Mouse (Mus musculus): ENCODE data around the gene Bbs5. TPM values are rescaled to one million over a fixed set of nuclear protein-coding genes. Genes with fewer than 3 reads are reported as not detected.
A peak's percentile ranks its signal among the peaks of the same experiment; 100 is the strongest.
"Not testable (repeated sequence)": the region's sequence is repeated elsewhere in the genome, so short reads cannot be mapped to it uniquely, and the experiment has no call there.

Bbs5 gene
- polyA plus RNA-seq, 1 experiment from 2014 or later, result 21.2 TPM

- 94% methylated on average over 6 of the region's 6 CpGs for WGBS
- Histone ChIP-seq H3K9ac (replicated peaks; ENCODE audit: low read length) (no peak overlapping the region), H3K4me3 (replicated peaks; ENCODE audit: low read depth, low read length) (no peak overlapping the region), H3K27ac (replicated peaks; ENCODE audit: low read depth, low read length) (no peak overlapping the region), H3K4me1 (ENCODE audit: control insufficient read depth, insufficient read depth, low read length) (no peaks in the 10 kb centered on the region), H3K36me3 (ENCODE audit: control insufficient read depth, insufficient read depth, low read length) (no peaks in the 10 kb centered on the region), H3K9me3 (ENCODE audit: control insufficient read depth, low read length) (no peaks in the 10 kb centered on the region), H3K4me2 (ENCODE audit: low read length) (no peak overlapping the region), H3K27me3 (ENCODE audit: control insufficient read depth, insufficient read depth, low read length) (no peaks in the 10 kb centered on the region; the same call in 1 of the 2 replicates)
- ATAC-seq (ENCODE audit: low FRiP score, low TSS enrichment) (no peak), DNase-seq (no peak)
Measured at GRCm38 (mm10) chr2:69629914-69630313, 17.1 kb upstream of the Bbs5 start.

- Histone ChIP-seq H3K4me2 (ENCODE audit: low read length) (no peak overlapping the region), H3K4me1 (ENCODE audit: control insufficient read depth, insufficient read depth, low read length) (no peaks in the 10 kb centered on the region), H3K9me3 (ENCODE audit: control insufficient read depth, low read length) (no peaks in the 10 kb centered on the region), H3K27ac (replicated peaks; ENCODE audit: low read depth, low read length) (no peak overlapping the region), H3K4me3 (replicated peaks; ENCODE audit: low read depth, low read length) (no peak overlapping the region), H3K9ac (replicated peaks; ENCODE audit: low read length) (no peak overlapping the region), H3K27me3 (ENCODE audit: control insufficient read depth, insufficient read depth, low read length) (no peaks in the 10 kb centered on the region; the same call in 1 of the 2 replicates), H3K36me3 (ENCODE audit: control insufficient read depth, insufficient read depth, low read length) (no peaks in the 10 kb centered on the region)
- ATAC-seq (ENCODE audit: low FRiP score, low TSS enrichment), result no peak
- WGBS, result 97% methylated on average over 5 of the region's 5 CpGs
- no peak for DNase-seq
Measured at GRCm38 (mm10) chr2:69630792-69631191, 16.2 kb upstream of the Bbs5 start.

GRCm38 (mm10) chr2:69631449-69631848 lies 15.5 kb upstream of the Bbs5 start:
- Histone ChIP-seq H3K4me3 (replicated peaks; ENCODE audit: low read depth, low read length) (no peak overlapping the region), H3K27me3 (ENCODE audit: control insufficient read depth, insufficient read depth, low read length) (no peaks in the 10 kb centered on the region; the same call in 1 of the 2 replicates), H3K9ac (replicated peaks; ENCODE audit: low read length) (no peak overlapping the region), H3K27ac (replicated peaks; ENCODE audit: low read depth, low read length) (no peak overlapping the region), H3K4me1 (ENCODE audit: control insufficient read depth, insufficient read depth, low read length) (no peaks in the 10 kb centered on the region), H3K36me3 (ENCODE audit: control insufficient read depth, insufficient read depth, low read length) (no peaks in the 10 kb centered on the region), H3K9me3 (ENCODE audit: control insufficient read depth, low read length) (no peaks in the 10 kb centered on the region), H3K4me2 (ENCODE audit: low read length) (no peak overlapping the region)
- WGBS, result 93% methylated on average over 2 of the region's 2 CpGs
- peak; percentile 23 for DNase-seq
- no peak for ATAC-seq (ENCODE audit: low FRiP score, low TSS enrichment)

DNA sequence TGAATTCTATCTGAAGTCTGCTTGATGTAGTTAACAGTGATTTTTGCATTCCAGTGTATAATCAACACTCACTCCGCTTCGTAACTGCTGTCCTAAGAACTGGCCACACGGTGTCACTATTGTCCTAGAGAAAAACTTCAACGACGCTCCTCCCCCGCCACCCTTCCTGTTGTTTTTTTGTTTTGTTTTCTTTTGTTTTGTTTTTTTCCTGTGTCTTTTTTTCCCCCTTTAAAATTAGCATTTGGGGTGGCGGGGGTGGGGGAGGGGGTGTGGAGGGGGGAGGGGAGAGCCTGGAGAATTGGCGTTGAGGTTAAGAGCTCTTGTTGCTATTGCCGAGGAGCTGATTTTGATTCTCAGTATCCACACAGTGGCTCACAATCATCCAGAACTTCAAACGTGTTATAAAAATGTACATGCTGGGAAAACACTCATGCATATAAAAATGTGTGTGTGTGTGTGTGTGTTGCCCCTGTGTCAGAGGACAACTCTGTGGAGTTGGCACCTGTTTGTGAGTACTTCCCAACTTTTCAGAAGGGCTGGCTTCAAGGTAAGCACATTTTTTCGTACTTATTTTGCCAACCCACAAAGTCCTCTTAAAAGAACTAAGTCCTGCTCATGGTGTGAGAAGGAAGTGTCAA lies 11.8 kb upstream of the Bbs5 start:
- WGBS, result 11% methylated on average over 11 of the region's 11 CpGs
- DNase-seq, result peak; percentile 87
- H3K9ac ChIP-seq (replicated peaks; ENCODE audit: low read length), result no peak overlapping the region
- H3K9me3 ChIP-seq (ENCODE audit: control insufficient read depth, low read length), result no peaks in the 10 kb centered on the region
- no peak overlapping the region for H3K27ac ChIP-seq (replicated peaks; ENCODE audit: low read depth, low read length)
- H3K4me2 ChIP-seq (ENCODE audit: low read length), result peak overlapping the region; percentile 43
- H3K36me3 ChIP-seq (ENCODE audit: control insufficient read depth, insufficient read depth, low read length), result no peaks in the 10 kb centered on the region
- H3K4me3 ChIP-seq (replicated peaks; ENCODE audit: low read depth, low read length), result peak overlapping the region; percentile 20
- H3K27me3 ChIP-seq (ENCODE audit: control insufficient read depth, insufficient read depth, low read length), result no peaks in the 10 kb centered on the region; the same call in 1 of the 2 replicates
- no peaks in the 10 kb centered on the region for H3K4me1 ChIP-seq (ENCODE audit: control insufficient read depth, insufficient read depth, low read length)
- ATAC-seq (ENCODE audit: low FRiP score, low TSS enrichment), result peak; percentile 50; the same call in 1 of the 2 replicates

DNA sequence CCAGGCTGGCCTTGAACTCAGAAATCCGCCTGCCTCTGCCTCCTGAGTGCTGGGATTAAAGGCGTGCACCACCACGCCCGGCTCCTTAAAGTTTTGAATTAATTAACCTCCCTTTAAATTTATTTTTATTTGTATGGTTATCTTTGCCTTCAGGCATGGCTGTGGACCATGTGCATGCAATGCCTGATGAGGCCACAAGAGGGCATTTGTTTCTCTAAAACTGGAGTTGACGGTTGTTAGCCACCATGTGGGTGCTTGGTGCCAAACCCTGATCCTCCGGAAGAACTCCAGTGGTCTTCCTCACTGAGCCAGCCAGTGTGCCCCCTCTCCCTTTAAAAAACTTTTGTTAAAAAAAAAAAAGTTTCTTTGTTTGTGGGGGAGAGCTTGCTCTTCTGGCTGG lies 11.2 kb upstream of the Bbs5 start:
- no peak overlapping the region for H3K4me3 ChIP-seq (replicated peaks; ENCODE audit: low read depth, low read length)
- no peak for ATAC-seq (ENCODE audit: low FRiP score, low TSS enrichment)
- H3K4me2 ChIP-seq (ENCODE audit: low read length), result no peak overlapping the region
- 69% methylated on average over 6 of the region's 6 CpGs for WGBS
- H3K9me3 ChIP-seq (ENCODE audit: control insufficient read depth, low read length), result no peaks in the 10 kb centered on the region
- H3K27me3 ChIP-seq (ENCODE audit: control insufficient read depth, insufficient read depth, low read length), result no peaks in the 10 kb centered on the region; the same call in 1 of the 2 replicates
- H3K9ac ChIP-seq (replicated peaks; ENCODE audit: low read length), result no peak overlapping the region
- H3K4me1 ChIP-seq (ENCODE audit: control insufficient read depth, insufficient read depth, low read length), result no peaks in the 10 kb centered on the region
- peak; percentile 42 for DNase-seq
- H3K27ac ChIP-seq (replicated peaks; ENCODE audit: low read depth, low read length), result no peak overlapping the region
- no peaks in the 10 kb centered on the region for H3K36me3 ChIP-seq (ENCODE audit: control insufficient read depth, insufficient read depth, low read length)

GRCm38 (mm10) chr2:69637989-69638388 lies 9.0 kb upstream of the Bbs5 start:
- H3K4me3 ChIP-seq (replicated peaks; ENCODE audit: low read depth, low read length); DNase-seq: not testable (repeated sequence)

GRCm38 (mm10) chr2:69640100-69640499 lies 6.9 kb upstream of the Bbs5 start:
- Histone ChIP-seq H3K4me2 (ENCODE audit: low read length) (peak overlapping the region; percentile 16; the same call in 1 of the 2 replicates), H3K9me3 (ENCODE audit: control insufficient read depth, low read length) (no peaks in the 10 kb centered on the region)
- ATAC-seq (ENCODE audit: low FRiP score, low TSS enrichment), result no peak

More at GRCm38 (mm10) chr2:69637989-69638388, 9.0 kb upstream of the Bbs5 start:
- not testable (repeated sequence) for H3K36me3 ChIP-seq (ENCODE audit: control insufficient read depth, insufficient read depth, low read length); H3K9me3 ChIP-seq (ENCODE audit: control insufficient read depth, low read length); H3K9ac ChIP-seq (replicated peaks; ENCODE audit: low read length); H3K27ac ChIP-seq (replicated peaks; ENCODE audit: low read depth, low read length); H3K4me2 ChIP-seq (ENCODE audit: low read length); H3K4me1 ChIP-seq (ENCODE audit: control insufficient read depth, insufficient read depth, low read length); ATAC-seq (ENCODE audit: low FRiP score, low TSS enrichment); H3K27me3 ChIP-seq (ENCODE audit: control insufficient read depth, insufficient read depth, low read length)
- 84% methylated on average over 7 of the region's 7 CpGs for WGBS

DNA sequence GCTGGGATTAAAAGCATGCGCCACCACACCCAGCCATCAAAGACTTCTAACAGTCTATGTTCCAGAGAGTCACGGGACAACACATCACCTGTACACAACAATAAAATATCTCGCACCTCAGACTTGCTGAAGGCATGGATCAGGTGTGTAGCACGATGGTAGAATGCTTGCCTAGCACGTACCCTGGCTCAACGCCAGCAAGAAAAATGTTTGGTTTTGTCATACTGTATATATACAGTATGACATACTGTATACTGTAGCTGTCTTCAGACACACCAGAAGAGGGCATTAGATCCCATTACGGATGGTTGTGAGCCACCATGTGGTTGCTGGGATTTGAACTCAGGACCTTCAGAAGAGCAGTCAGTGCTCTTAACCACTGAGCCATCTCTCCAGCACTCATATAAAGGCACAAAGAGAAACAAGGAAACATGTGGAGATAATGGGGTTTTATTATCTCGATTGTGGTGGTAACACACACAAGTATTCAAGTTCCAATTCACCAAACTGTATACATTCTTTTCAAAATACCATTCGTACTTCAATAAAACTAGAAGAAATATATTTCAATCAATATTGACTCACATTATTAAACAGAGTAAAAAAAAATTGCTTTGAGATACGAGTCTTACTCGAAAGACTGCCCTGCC lies 1.9 kb upstream of the Bbs5 start:
- Histone ChIP-seq H3K4me1 (ENCODE audit: control insufficient read depth, insufficient read depth, low read length) (0 out of 2 replicates have a peak, but pooled peaks cover 6% of the 10 kb centered on the region), H3K4me3 (replicated peaks; ENCODE audit: low read depth, low read length) (no peak overlapping the region), H3K27ac (replicated peaks; ENCODE audit: low read depth, low read length) (no peak overlapping the region), H3K36me3 (ENCODE audit: control insufficient read depth, insufficient read depth, low read length) (no peaks in the 10 kb centered on the region), H3K9ac (replicated peaks; ENCODE audit: low read length) (no peak overlapping the region), H3K9me3 (ENCODE audit: control insufficient read depth, low read length) (no peaks in the 10 kb centered on the region), H3K4me2 (ENCODE audit: low read length) (no peak overlapping the region), H3K27me3 (ENCODE audit: control insufficient read depth, insufficient read depth, low read length) (no peaks in the 10 kb centered on the region)
- DNase-seq, result no peak
- ATAC-seq (ENCODE audit: low FRiP score, low TSS enrichment), result no peak
- 94% methylated on average over 11 of the region's 11 CpGs for WGBS

More at GRCm38 (mm10) chr2:69640100-69640499, 6.9 kb upstream of the Bbs5 start:
- no peak overlapping the region for H3K4me3 ChIP-seq (replicated peaks; ENCODE audit: low read depth, low read length)
- H3K9ac ChIP-seq (replicated peaks; ENCODE audit: low read length), result no peak overlapping the region
- DNase-seq, result peak; percentile 58
- no peaks in the 10 kb centered on the region for H3K27me3 ChIP-seq (ENCODE audit: control insufficient read depth, insufficient read depth, low read length)
- WGBS, result 47% methylated on average over 10 of the region's 10 CpGs
- no peak overlapping the region for H3K27ac ChIP-seq (replicated peaks; ENCODE audit: low read depth, low read length)
- no peaks in the 10 kb centered on the region for H3K4me1 ChIP-seq (ENCODE audit: control insufficient read depth, insufficient read depth, low read length)
- no peaks in the 10 kb centered on the region for H3K36me3 ChIP-seq (ENCODE audit: control insufficient read depth, insufficient read depth, low read length)

GRCm38 (mm10) chr2:69649716-69650115 lies 2.7 kb downstream of the Bbs5 start:
- H3K36me3 ChIP-seq (ENCODE audit: control insufficient read depth, insufficient read depth, low read length), result peaks cover 12% of the 10 kb centered on the region
- H3K27me3 ChIP-seq (ENCODE audit: control insufficient read depth, insufficient read depth, low read length), result no peaks in the 10 kb centered on the region
- 49% methylated on average over 5 of the region's 5 CpGs for WGBS
- H3K9ac ChIP-seq (replicated peaks; ENCODE audit: low read length), result no peak overlapping the region
- H3K27ac ChIP-seq (replicated peaks; ENCODE audit: low read depth, low read length), result no peak overlapping the region
- no peak overlapping the region for H3K4me3 ChIP-seq (replicated peaks; ENCODE audit: low read depth, low read length)
- H3K9me3 ChIP-seq (ENCODE audit: control insufficient read depth, low read length), result no peaks in the 10 kb centered on the region
- no peak overlapping the region for H3K4me2 ChIP-seq (ENCODE audit: low read length)
- DNase-seq (no peak), ATAC-seq (ENCODE audit: low FRiP score, low TSS enrichment) (no peak)
- H3K4me1 ChIP-seq (ENCODE audit: control insufficient read depth, insufficient read depth, low read length), result 0 out of 2 replicates have a peak, but pooled peaks cover 6% of the 10 kb centered on the region

All from midbrain, embryonic 14.5 days (tissue).